Mouse (Mus musculus) gastrocnemius, postnatal 10 days (tissue): ENCODE results near the gene Akap8. TPM values are rescaled to one million over a fixed set of nuclear protein-coding genes. Genes with fewer than 3 reads are reported as not detected.

Experiments used
- DNase-seq: peaks from one replicate; pipeline ENCODE4 v3.0.0; 2021; ENCODE audit warnings: mixed read lengths
- total RNA-seq, 2 experiments: library from RNA; stranded (reverse); gene quantifications; 2 replicates each; pipeline ENCODE4 v1.2.3; 2021

The Akap8 gene
- total RNA-seq, 2 experiments from 2014 or later, result 37.6 to 50.2 TPM

GRCm38 (mm10) chr17:32349037-32349732 lies 28.1 kb upstream of the Akap8 start:
- no peak for DNase-seq

- DNase-seq, result no peak
These were observed 27.4 kb upstream of the Akap8 start for GRCm38 (mm10) chr17:32348406-32348805.

GRCm38 (mm10) chr17:32341102-32341501 lies 20.1 kb upstream of the Akap8 start:
- no peak for DNase-seq

- no peak for DNase-seq
These were observed 19.1 kb upstream of the Akap8 start for GRCm38 (mm10) chr17:32340110-32340509.

GRCm38 (mm10) chr17:32335869-32336268 lies 14.8 kb upstream of the Akap8 start:
- DNase-seq, result no peak

- DNase-seq, result no peak
These were observed 13.9 kb upstream of the Akap8 start for GRCm38 (mm10) chr17:32334921-32335320.

- DNase-seq, result no peak
These were observed 12.8 kb upstream of the Akap8 start for GRCm38 (mm10) chr17:32333675-32334303.

GRCm38 (mm10) chr17:32327501-32327900 lies 6.5 kb upstream of the Akap8 start:
- no peak for DNase-seq

- DNase-seq, result no peak
These were observed 1.8 kb upstream of the Akap8 start for GRCm38 (mm10) chr17:32322809-32323208.

- no peak for DNase-seq
These were observed 798 bp upstream of the Akap8 start for GRCm38 (mm10) chr17:32321836-32322235.

- no peak for DNase-seq
These were observed 324 bp upstream of the Akap8 start for GRCm38 (mm10) chr17:32321390-32321734.

- no peak for DNase-seq
These were observed 1.1 kb downstream of the Akap8 start for GRCm38 (mm10) chr17:32319950-32320349.

GRCm38 (mm10) chr17:32317708-32318107 lies 3.3 kb downstream of the Akap8 start:
- DNase-seq, result no peak

- no peak for DNase-seq
These were observed 4.0 kb downstream of the Akap8 start for GRCm38 (mm10) chr17:32317032-32317431.

GRCm38 (mm10) chr17:32315560-32315959 lies 5.5 kb downstream of the Akap8 start:
- no peak for DNase-seq

GRCm38 (mm10) chr17:32313892-32314291 lies 7.1 kb downstream of the Akap8 start:
- no peak for DNase-seq

- DNase-seq, result no peak
These were observed 8.2 kb downstream of the Akap8 start for GRCm38 (mm10) chr17:32312801-32313200.

- DNase-seq, result no peak
These were observed 13.1 kb downstream of the Akap8 start for GRCm38 (mm10) chr17:32307963-32308362.

- no peak for DNase-seq
These were observed 22.9 kb downstream of the Akap8 start for GRCm38 (mm10) chr17:32298125-32298524.

- DNase-seq, result no peak
These were observed 25.1 kb downstream of the Akap8 start for GRCm38 (mm10) chr17:32295901-32296300.

GRCm38 (mm10) chr17:32295160-32295559 lies 25.9 kb downstream of the Akap8 start:
- no peak for DNase-seq

GRCm38 (mm10) chr17:32285138-32285670 lies 35.8 kb downstream of the Akap8 start:
- DNase-seq, result no peak

- DNase-seq, result peak; percentile 89
These were observed 36.5 kb downstream of the Akap8 start, which contains the start of gene Brd4 for GRCm38 (mm10) chr17:32284262-32285137. Brd4 (minus strand) TSS chr17:32284722.
